Mouse (Mus musculus) liver, embryonic 14.5 days (tissue): ENCODE data around the gene Clcn5. TPM values are rescaled to one million over a fixed set of nuclear protein-coding genes. Genes with fewer than 3 reads are reported as not detected.

ENCODE experiments used
- ATAC-seq: fragments of 200-750 bp; cut with Nextera tagmentation; 2 replicates; pipeline ENCODE4 v1.8.0; 2017; ENCODE audit warnings: moderate number of reproducible peaks, mild to moderate bottlenecking, moderate library complexity; ENCODE audit not compliant: insufficient read depth
- DNase-seq, 3 experiments: peaks; one replicate each; pipeline ENCODE4 v3.0.0-alpha.2; 2012 to 2013; ENCODE audit warnings: low read depth in 3 of 3, low spot score in 3 of 3
- H3K27ac ChIP-seq: fragments of 300-500 bp; sonication (generic); 2 replicates; pipeline ENCODE4 v1.5.1; 2014; ENCODE audit warnings: moderate library complexity, mild to moderate bottlenecking, control low read depth, inconsistent platforms
- H3K27me3 ChIP-seq: fragments of 300-500 bp; sonication (generic); 2 replicates; pipeline ENCODE4 v1.6.1; 2014; ENCODE audit warnings: mild to moderate bottlenecking, low read length, moderate library complexity; ENCODE audit not compliant: control insufficient read depth, insufficient read depth
- H3K36me3 ChIP-seq: fragments of 300-500 bp; sonication (generic); replicated peaks from 2 replicates; pipeline ENCODE4 v1.6.1; 2014; ENCODE audit warnings: low read depth; ENCODE audit not compliant: control insufficient read depth, insufficient read depth
- H3K4me1 ChIP-seq, 2 experiments: fragments of 200-500 bp in 1 of 2; fragments of 300-500 bp in 1 of 2; sonication (generic) in 1 of 2; replicated peaks; 2 replicates each; pipeline ENCODE4 v1.6.1; 2012 to 2014; ENCODE audit warnings: antibody characterized with exemption in 1 of 2, inconsistent platforms in 1 of 2, low read length in 1 of 2; ENCODE audit not compliant: control insufficient read depth in 2 of 2, insufficient read depth in 2 of 2
- H3K4me2 ChIP-seq: fragments of 300-500 bp; sonication (generic); 2 replicates; pipeline ENCODE4 v1.6.1; 2014; ENCODE audit warnings: low read depth, mild to moderate bottlenecking, control low read depth, moderate library complexity
- H3K4me3 ChIP-seq, 2 experiments: fragments of 200-500 bp in 1 of 2; fragments of 300-500 bp in 1 of 2; sonication (generic) in 1 of 2; 2 replicates each; pipeline ENCODE4 v1.5.1; 2012 to 2014; ENCODE audit warnings: low read depth in 2 of 2, low read length in 2 of 2, mild to moderate bottlenecking in 2 of 2, control low read depth in 1 of 2, inconsistent platforms in 1 of 2, moderate library complexity in 1 of 2; ENCODE audit not compliant: insufficient read depth in 1 of 2
- H3K9ac ChIP-seq: fragments of 300-500 bp; sonication (generic); replicated peaks from 2 replicates; pipeline ENCODE4 v1.6.1; 2014; ENCODE audit warnings: mild to moderate bottlenecking, control low read depth, moderate library complexity
- H3K9me3 ChIP-seq: fragments of 300-500 bp; sonication (generic); 2 replicates; pipeline ENCODE4 v1.6.1; 2016; ENCODE audit warnings: low read length, mixed read lengths; ENCODE audit not compliant: control insufficient read depth
- CTCF ChIP-seq: IDR thresholded peaks from 2 replicates; pipeline ENCODE4 v1.5.1; 2016; ENCODE audit warnings: antibody characterized with exemption, low read depth, control low read depth
- EP300 ChIP-seq: IDR thresholded peaks from 2 replicates; pipeline ENCODE4 v1.6.1; 2016; ENCODE audit warnings: antibody characterized with exemption, low read depth
- WGBS: fragments of 180-500 bp; shearing (Covaris S2); extraction: QIAGEN DNeasy Blood & Tissue Kit; methylation state at CpG from one replicate; pipeline ENCODE4 v1.1.7; 2014; ENCODE audit not compliant: insufficient replicate concordance; 5-methylcytosine and 5-hydroxymethylcytosine counted together
- polyA plus RNA-seq, 2 experiments: library from polyadenylated mRNA; depleted of rRNA in 1 of 2; stranded (reverse) in 1 of 2; unstranded in 1 of 2; fragments of >200 nt; fragmentation: Nextera tagmentation in 1 of 2; extraction: Ambion mirVana in 1 of 2; gene quantifications; 2 replicates each; pipeline versions ENCODE4 v1.2.1 to v1.2.3; 2012 to 2014

Gene Clcn5
- polyA plus RNA-seq, 2 experiments, result 2.2 to 3.4 TPM

- Histone ChIP-seq H3K9ac (no peak overlapping the region), H3K4me1 (no peaks in the 10 kb centered on the region), H3K27me3 (no peaks in the 10 kb centered on the region), H3K27ac (no peak overlapping the region), H3K4me3 (no peak overlapping the region), H3K4me2 (no peak overlapping the region), H3K36me3 (no peaks in the 10 kb centered on the region), H3K9me3 (no peaks in the 10 kb centered on the region)
- 70% methylated on average over 8 of the region's 8 CpGs for WGBS
- TF ChIP-seq EP300, result no peak
- TF ChIP-seq CTCF, result no peak
- ATAC-seq (no peak), DNase-seq (no peak)
These were observed 26.9 kb downstream of the Clcn5 start for GRCm38 (mm10) chrX:7292151-7292768.

- WGBS, result 20% methylated on average over 2 of the region's 2 CpGs
- H3K4me2 ChIP-seq, result no peak overlapping the region
- no peak for DNase-seq
- H3K27me3 ChIP-seq, result no peaks in the 10 kb centered on the region
- no peak overlapping the region for H3K27ac ChIP-seq
- no peak for ATAC-seq
- no peaks in the 10 kb centered on the region for H3K4me1 ChIP-seq
- no peak for TF ChIP-seq EP300
- no peak for TF ChIP-seq CTCF
- no peak overlapping the region for H3K4me3 ChIP-seq
- H3K9me3 ChIP-seq, result no peaks in the 10 kb centered on the region
- no peak overlapping the region for H3K9ac ChIP-seq
- no peaks in the 10 kb centered on the region for H3K36me3 ChIP-seq
These were observed 30.2 kb downstream of the Clcn5 start for GRCm38 (mm10) chrX:7288976-7289375.

GRCm38 (mm10) chrX:7287051-7287734, 32.0 kb downstream of the Clcn5 start:
- no peaks in the 10 kb centered on the region for H3K9me3 ChIP-seq
- H3K27ac ChIP-seq, result no peak overlapping the region
- H3K9ac ChIP-seq, result no peak overlapping the region
- H3K4me3 ChIP-seq, result no peak overlapping the region
- H3K36me3 ChIP-seq, result no peaks in the 10 kb centered on the region
- ATAC-seq (no peak), DNase-seq (no peak)
- H3K4me2 ChIP-seq, result no peak overlapping the region
- H3K27me3 ChIP-seq, result no peaks in the 10 kb centered on the region
- TF ChIP-seq EP300 (no peak), CTCF (no peak)
- no peaks in the 10 kb centered on the region for H3K4me1 ChIP-seq
- 60% methylated on average over 2 of the region's 2 CpGs for WGBS

GRCm38 (mm10) chrX:7282636-7283035, 36.5 kb downstream of the Clcn5 start:
- WGBS, result 29% methylated on average over 1 of the region's 1 CpGs
- H3K4me3 ChIP-seq, result no peak overlapping the region
- no peak overlapping the region for H3K9ac ChIP-seq
- no peaks in the 10 kb centered on the region for H3K4me1 ChIP-seq
- no peak overlapping the region for H3K4me2 ChIP-seq
- TF ChIP-seq EP300 (no peak), CTCF (no peak)
- DNase-seq (no peak), ATAC-seq (no peak)
- H3K9me3 ChIP-seq, result no peaks in the 10 kb centered on the region
- H3K36me3 ChIP-seq, result no peaks in the 10 kb centered on the region
- no peaks in the 10 kb centered on the region for H3K27me3 ChIP-seq
- H3K27ac ChIP-seq, result no peak overlapping the region

GRCm38 (mm10) chrX:7279722-7280121, 39.4 kb downstream of the Clcn5 start:
- Histone ChIP-seq H3K4me2 (no peak overlapping the region), H3K9ac (no peak overlapping the region), H3K4me1 (no peaks in the 10 kb centered on the region), H3K4me3 (no peak overlapping the region), H3K27me3 (no peaks in the 10 kb centered on the region), H3K36me3 (no peaks in the 10 kb centered on the region), H3K27ac (no peak overlapping the region), H3K9me3 (no peaks in the 10 kb centered on the region)
- DNase-seq (no peak), ATAC-seq (no peak)
- no peak for TF ChIP-seq EP300
- 75% methylated on average over 5 of the region's 5 CpGs for whole genome bisulfite sequencing
